Mouse (Mus musculus): Measurements from ENCODE around the gene Cfl1.

Gene Cfl1

DNA sequence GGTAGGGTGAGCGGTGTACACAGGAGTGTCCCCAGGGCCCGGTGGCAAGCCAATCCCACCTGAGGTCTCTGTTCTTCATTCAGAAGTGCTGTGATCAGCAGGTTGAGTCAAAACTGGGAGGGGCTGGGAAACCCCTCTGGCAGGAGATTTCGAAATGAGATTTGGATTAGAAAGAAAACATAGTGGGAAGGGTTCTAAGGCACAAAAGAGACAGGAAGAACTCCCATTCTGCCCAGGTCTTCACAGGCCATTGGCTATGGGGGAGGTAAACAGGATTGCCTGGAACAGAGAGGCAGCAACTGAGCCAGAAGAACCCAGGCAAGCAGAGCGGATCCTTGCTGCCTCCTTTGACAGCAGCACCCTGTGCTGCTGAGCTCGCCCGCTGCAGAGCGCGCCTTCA lies 48.5 kb downstream of the Cfl1 start:
- DNase-seq: no peak

DNA sequence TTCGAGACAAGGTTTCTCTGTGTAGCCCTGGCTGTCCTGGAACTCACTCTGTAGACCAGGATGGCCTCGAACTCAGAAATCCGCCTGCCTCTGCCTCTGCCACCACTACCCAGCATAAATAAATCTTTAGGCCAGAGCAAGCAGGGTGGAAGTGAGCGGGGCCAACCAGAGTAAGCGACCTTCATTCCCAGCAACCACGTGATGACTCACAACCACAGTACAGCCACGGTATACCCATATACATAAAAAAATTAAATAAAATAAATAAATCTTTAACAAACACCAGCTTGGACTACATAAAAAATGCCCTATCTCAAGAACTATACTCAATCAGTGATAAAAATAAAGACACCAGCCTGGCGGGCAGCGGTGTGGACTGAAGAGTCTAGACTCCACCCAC lies 53.1 kb downstream of the Cfl1 start:
- no peak for DNase-seq

DNA sequence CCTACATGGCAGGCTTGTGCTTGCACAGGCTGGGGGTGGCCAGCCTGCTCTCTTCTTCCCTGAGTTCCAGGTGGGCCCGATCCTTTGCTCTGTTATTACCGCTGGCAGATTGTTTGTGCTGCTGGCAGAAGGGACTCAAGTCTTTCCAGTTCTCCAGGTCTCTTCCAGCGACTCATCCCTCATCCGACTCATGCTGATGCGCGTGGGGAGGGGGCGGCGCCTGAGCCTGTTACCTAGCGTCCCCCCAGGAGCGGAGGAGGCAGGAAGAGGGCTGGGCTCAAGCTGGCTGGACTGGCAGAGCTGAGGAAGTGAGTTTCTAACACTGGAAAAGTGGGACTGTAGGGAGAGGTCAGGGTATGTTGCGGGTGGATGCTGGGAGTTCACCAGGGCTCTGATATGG lies 53.8 kb downstream of the Cfl1 start:
- no peak for DNase-seq
